Comparison of ENCODE assay signal across 20 mouse cellular contexts in the genomic region with DNA sequence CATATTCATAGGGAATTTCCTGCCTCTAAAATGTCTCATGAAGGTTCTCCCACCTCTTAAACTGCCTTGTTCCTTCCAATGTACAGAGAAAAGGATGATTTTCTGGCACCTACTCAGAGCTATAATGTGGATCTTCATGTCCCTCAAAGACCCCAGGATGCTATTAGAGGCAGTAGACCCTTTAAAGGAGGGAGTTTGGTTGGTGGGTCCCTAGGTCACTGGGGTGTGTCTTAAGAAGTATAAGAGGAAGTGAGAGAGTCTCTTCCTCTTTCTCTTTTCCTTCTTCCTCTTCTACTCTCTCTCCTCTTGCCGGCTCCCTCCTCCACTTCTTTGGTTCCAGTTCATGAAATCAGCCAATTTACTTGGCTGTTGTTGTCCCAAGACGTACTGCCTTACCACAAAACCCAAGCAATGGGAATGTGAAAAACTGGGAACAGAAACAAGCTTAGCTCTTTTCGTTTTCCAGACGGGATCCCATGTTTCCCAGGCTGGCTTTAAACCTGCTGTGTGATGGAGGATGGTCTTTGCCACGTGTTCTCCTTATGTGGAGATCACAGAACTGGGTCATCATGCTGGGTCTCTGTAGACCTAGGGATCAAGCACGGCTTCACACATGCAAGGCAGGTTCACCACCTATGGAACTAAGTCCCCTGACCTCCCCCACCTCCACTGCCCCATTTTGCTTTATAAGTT.
DNase-seq lines count a peak whose midpoint lies in the region; ATAC-seq and TF ChIP-seq lines count a peak whose summit lies in the region.
"Had no signal": no experiment of that assay in that cellular context is flagged by ENCODE, and none has a peak within 500 bp of the region (broad histone marks: within the 10 kb centered on the region; RNA-seq: fewer than 3 reads in every experiment).

No protein-coding gene starts in this region.

- H3K27ac ChIP-seq in layer of hippocampus, adult 2 months: peak overlapping the region; percentile 1; the same call in 1 of the 2 replicates
- peak overlapping the region; percentile 88 for H3K27ac ChIP-seq in bone marrow, adult 2 months (ENCODE audit: control insufficient read depth, insufficient read depth, low read depth, low read length, poor library complexity)
- H3K27ac ChIP-seq in forebrain, embryonic 12.5 days: no peak overlapping the region
- no peak overlapping the region for H3K27ac ChIP-seq in kidney, adult 2 months (ENCODE audit: insufficient read depth, low read depth, low read length)
- H3K27ac ChIP-seq: forebrain, embryonic 15.5 days; heart, embryonic 13.5 days; neural tube, embryonic 12.5 days had no signal

- 36% methylated on average over 6 of the region's 6 CpGs for WGBS in bone marrow, adult 2 months
- WGBS in forebrain, embryonic 12.5 days: 84% methylated on average over 6 of the region's 6 CpGs
- 81% methylated on average over 6 of the region's 6 CpGs for WGBS in kidney, adult 2 months

- H3K9me3 ChIP-seq in forebrain, embryonic 12.5 days: no peaks in the 10 kb centered on the region
- H3K9me3 ChIP-seq: forebrain, embryonic 15.5 days; heart, embryonic 13.5 days; neural tube, embryonic 12.5 days had no signal

- TF ChIP-seq CTCF in layer of hippocampus, adult 2 months (conservative IDR thresholded peaks at IDR 0.05): no peak
- TF ChIP-seq CTCF in bone marrow, adult 2 months (IDR thresholded peaks at IDR 0.05; ENCODE audit: control insufficient read depth, insufficient read depth, low read length): no peak
- no peak for TF ChIP-seq CTCF in kidney, adult 2 months (conservative IDR thresholded peaks at IDR 0.05; ENCODE audit: insufficient read depth, insufficient read length, low read depth, low read length)

- H3K36me3 ChIP-seq in forebrain, embryonic 12.5 days (replicated peaks): no peaks in the 10 kb centered on the region
- H3K36me3 ChIP-seq in kidney, adult 2 months (ENCODE audit: control insufficient read depth, insufficient read depth, low read length): no peaks in the 10 kb centered on the region
- H3K36me3 ChIP-seq: forebrain, embryonic 15.5 days; heart, embryonic 13.5 days; neural tube, embryonic 12.5 days had no signal

- H3K4me1 ChIP-seq in bone marrow, adult 2 months (ENCODE audit: control insufficient read depth, insufficient read depth, low read length): peaks cover 15% of the 10 kb centered on the region
- no peaks in the 10 kb centered on the region for H3K4me1 ChIP-seq in forebrain, embryonic 12.5 days
- no peaks in the 10 kb centered on the region for H3K4me1 ChIP-seq in kidney, adult 2 months (ENCODE audit: control insufficient read depth, insufficient read depth, low read length)
- H3K4me1 ChIP-seq: forebrain, embryonic 15.5 days; neural tube, embryonic 12.5 days had no signal

- peak; percentile 70 for ATAC-seq in megakaryocyte, adult 5-6 weeks (ENCODE audit: poor library complexity, severe bottlenecking)
- ATAC-seq in forebrain, embryonic 12.5 days (ENCODE audit: low FRiP score): no peak
- ATAC-seq: forebrain, embryonic 15.5 days had no signal

- no peaks in the 10 kb centered on the region for H3K27me3 ChIP-seq in forebrain, embryonic 12.5 days
- no peaks in the 10 kb centered on the region for H3K27me3 ChIP-seq in kidney, adult 2 months (replicated peaks; ENCODE audit: control insufficient read depth, insufficient read depth, low read length)
- H3K27me3 ChIP-seq: forebrain, embryonic 15.5 days; heart, embryonic 13.5 days; neural tube, embryonic 12.5 days had no signal

- TF ChIP-seq POLR2A in bone marrow, adult 2 months (IDR thresholded peaks at IDR 0.05; ENCODE audit: borderline replicate concordance, control insufficient read depth, low read depth, low read length): no peak
- TF ChIP-seq POLR2A in kidney, adult 2 months (IDR thresholded peaks at IDR 0.05; ENCODE audit: low read depth, low read length): no peak

- no peak for DNase-seq in layer of hippocampus, adult 2 months (ENCODE audit: low spot score in 2 of 2)
- DNase-seq in layer of hippocampus, adult 9-10 months (ENCODE audit: low spot score): no peak
- DNase-seq in A20 (ENCODE audit: low read depth, low spot score): peak; percentile 89
- DNase-seq in kidney, adult 18-20 months: no peak
- DNase-seq in kidney, adult 2 months: no peak
- DNase-seq: cerebellum, adult 18-20 months; cerebellum, postnatal 36 days; gastrocnemius, postnatal 36 days; kidney, adult 9 months; kidney, postnatal 4 days; layer of hippocampus, postnatal 36 days; lung, embryonic 14.5 days; right cerebral cortex, postnatal 14 days had no signal

- no peak overlapping the region for H3K4me2 ChIP-seq in forebrain, embryonic 12.5 days
- H3K4me2 ChIP-seq: forebrain, embryonic 15.5 days; heart, embryonic 13.5 days; lung, embryonic 14.5 days; neural tube, embryonic 12.5 days had no signal

- H3K9ac ChIP-seq in forebrain, embryonic 12.5 days: no peak overlapping the region
- H3K9ac ChIP-seq: forebrain, embryonic 15.5 days; heart, embryonic 13.5 days; lung, embryonic 14.5 days; neural tube, embryonic 12.5 days had no signal

- no peak overlapping the region for H3K4me3 ChIP-seq in layer of hippocampus, adult 2 months
- H3K4me3 ChIP-seq in bone marrow, adult 2 months (replicated peaks; ENCODE audit: control insufficient read depth, low read depth, low read length): no peak overlapping the region
- H3K4me3 ChIP-seq in forebrain, embryonic 12.5 days (replicated peaks): no peak overlapping the region
- no peak overlapping the region for H3K4me3 ChIP-seq in kidney, adult 2 months (ENCODE audit: insufficient read depth, low read depth, low read length)
- H3K4me3 ChIP-seq: erythroblast, embryonic 14.5 days; forebrain, embryonic 15.5 days; heart, embryonic 13.5 days; neural tube, embryonic 12.5 days had no signal

Comparison
In these comparisons a context has a peak if more than half of its experiments do, and no peak if none do; other contexts are left out.
1. H3K27ac ChIP-seq: peak in layer of hippocampus, adult 2 months (single experiment) and bone marrow, adult 2 months (single experiment); none in forebrain, embryonic 12.5 days (single experiment) and kidney, adult 2 months (single experiment).